Mouse (Mus musculus) MEL (cell line): ENCODE results near the gene Wdr93. TPM values are rescaled to one million over a fixed set of nuclear protein-coding genes. Genes with fewer than 3 reads are reported as not detected.

Source experiments
- DNase-seq: peaks from one replicate; pipeline ENCODE4 v3.0.0; 2011; ENCODE audit warnings: low read depth, low spot score
- H3K27ac ChIP-seq: 2 replicates; pipeline ENCODE4 v1.5.1; 2012; ENCODE audit warnings: low read depth, mild to moderate bottlenecking, control low read depth, low read length, moderate library complexity; ENCODE audit not compliant: control insufficient read depth
- H3K27me3 ChIP-seq, 2 experiments: fragments of 150-350 bp in 1 of 2; sonication (generic) in 1 of 2; 2 replicates each; pipeline ENCODE4 v1.6.1; 2012; ENCODE audit warnings: low read length in 2 of 2, mild to moderate bottlenecking in 2 of 2, improper control_type of control experiment in 1 of 2, moderate library complexity in 1 of 2; ENCODE audit not compliant: insufficient read depth in 2 of 2, control insufficient read depth in 1 of 2
- H3K36me3 ChIP-seq, 2 experiments: 2 replicates each; pipeline ENCODE4 v1.6.1; 2012 to 2014; ENCODE audit warnings: low read length in 2 of 2, improper control_type of control experiment in 1 of 2, inconsistent platforms in 1 of 2, mild to moderate bottlenecking in 1 of 2; ENCODE audit not compliant: insufficient read depth in 2 of 2, control insufficient read depth in 1 of 2
- H3K4me1 ChIP-seq, 2 experiments: fragments of 150-350 bp in 1 of 2; sonication (generic) in 1 of 2; 2 replicates each; pipeline ENCODE4 v1.6.1; 2012; ENCODE audit warnings: low read length in 2 of 2, improper control_type of control experiment in 1 of 2, mild to moderate bottlenecking in 1 of 2; ENCODE audit not compliant: insufficient read depth in 2 of 2, control insufficient read depth in 1 of 2
- H3K4me3 ChIP-seq, 2 experiments: fragments of 150-350 bp in 1 of 2; sonication (generic) in 1 of 2; 2 replicates each; pipeline ENCODE4 v1.5.1; 2012; ENCODE audit warnings: low read depth in 2 of 2, low read length in 2 of 2, mild to moderate bottlenecking in 2 of 2, moderate library complexity in 2 of 2, control low read depth in 1 of 2, improper control_type of control experiment in 1 of 2; ENCODE audit not compliant: control insufficient read depth in 1 of 2, insufficient read depth in 1 of 2
- H3K79me2 ChIP-seq: 2 replicates; pipeline ENCODE4 v1.6.1; 2012; ENCODE audit warnings: mild to moderate bottlenecking, low read length, moderate library complexity; ENCODE audit not compliant: control insufficient read depth, poor library complexity, insufficient read depth
- H3K9ac ChIP-seq: 2 replicates; pipeline ENCODE4 v1.6.1; 2012; ENCODE audit warnings: low read depth, mild to moderate bottlenecking, control low read depth, low read length, moderate library complexity; ENCODE audit not compliant: control insufficient read depth, poor library complexity, severe bottlenecking
- H3K9me3 ChIP-seq: fragments of 150-350 bp; sonication (generic); replicated peaks from 2 replicates; pipeline ENCODE4 v1.6.1; 2012; ENCODE audit warnings: mild to moderate bottlenecking, low read length, improper control_type of control experiment, moderate library complexity; ENCODE audit not compliant: insufficient read depth
- CHD1 ChIP-seq: IDR thresholded peaks from 2 replicates; pipeline ENCODE4 v1.6.1; 2012; ENCODE audit warnings: low read depth, mild to moderate bottlenecking, inconsistent platforms, low read length, improper control_type of control experiment
- CHD2 ChIP-seq: IDR thresholded peaks from 2 replicates; pipeline ENCODE4 v1.6.1; 2011; ENCODE audit warnings: low read length, improper control_type of control experiment
- ELF1 ChIP-seq: IDR thresholded peaks from 2 replicates; pipeline ENCODE4 v1.6.1; 2014; ENCODE audit warnings: low read depth, mild to moderate bottlenecking, inconsistent platforms, low read length, improper control_type of control experiment, moderate library complexity
- ETS1 ChIP-seq: IDR thresholded peaks from 2 replicates; pipeline ENCODE4 v1.6.1; 2012; ENCODE audit warnings: low read depth, mild to moderate bottlenecking, inconsistent platforms, low read length, improper control_type of control experiment, moderate library complexity
- GABPA ChIP-seq: IDR thresholded peaks from 2 replicates; pipeline ENCODE4 v1.6.1; 2012; ENCODE audit warnings: low read depth, mild to moderate bottlenecking, inconsistent platforms, low read length, improper control_type of control experiment, moderate library complexity
- HCFC1 ChIP-seq: IDR thresholded peaks from 2 replicates; pipeline ENCODE4 v1.6.1; 2012; ENCODE audit warnings: low read depth, mild to moderate bottlenecking, inconsistent platforms, low read length, improper control_type of control experiment, moderate library complexity
- JUND ChIP-seq: IDR thresholded peaks from 2 replicates; pipeline ENCODE4 v1.6.1; 2011; ENCODE audit warnings: low read depth, mild to moderate bottlenecking, improper control_type of control experiment, low read length
- KAT2A ChIP-seq: conservative IDR thresholded peaks from 2 replicates; pipeline ENCODE4 v1.6.1; 2012; ENCODE audit warnings: low read depth, low read length, improper control_type of control experiment, inconsistent platforms
- MAX ChIP-seq: IDR thresholded peaks from 2 replicates; pipeline ENCODE4 v1.6.1; 2011; ENCODE audit warnings: low read length, improper control_type of control experiment
- MAZ ChIP-seq: IDR thresholded peaks from 2 replicates; pipeline ENCODE4 v1.6.1; 2012; ENCODE audit warnings: low read depth, mild to moderate bottlenecking, inconsistent platforms, low read length, improper control_type of control experiment
- NELFE ChIP-seq: IDR thresholded peaks from 2 replicates; pipeline ENCODE4 v1.6.1; 2011; ENCODE audit warnings: low read depth, low read length, improper control_type of control experiment
- POLR2A ChIP-seq, 2 experiments: IDR thresholded peaks; 2 replicates each; pipeline ENCODE4 v1.6.1; 2011 to 2012; ENCODE audit warnings: low read length in 2 of 2, mild to moderate bottlenecking in 2 of 2, control low read depth in 1 of 2, improper control_type of control experiment in 1 of 2, low read depth in 1 of 2, moderate library complexity in 1 of 2; ENCODE audit not compliant: control insufficient read depth in 1 of 2, insufficient read depth in 1 of 2, poor library complexity in 1 of 2
- TAL1 ChIP-seq: IDR thresholded peaks from 2 replicates; pipeline ENCODE4 v1.6.1; 2012; ENCODE audit warnings: mild to moderate bottlenecking, inconsistent platforms, low read length, moderate library complexity, mixed read lengths
- TCF12 ChIP-seq: IDR thresholded peaks from 2 replicates; pipeline ENCODE4 v1.6.1; 2014; ENCODE audit warnings: low read depth, mild to moderate bottlenecking, inconsistent platforms, low read length, improper control_type of control experiment, moderate library complexity
- USF2 ChIP-seq, 2 experiments: IDR thresholded peaks; 2 replicates each; pipeline ENCODE4 v1.6.1; 2011 to 2012; ENCODE audit warnings: improper control_type of control experiment in 2 of 2, low read length in 2 of 2, borderline replicate concordance in 1 of 2, inconsistent platforms in 1 of 2, low read depth in 1 of 2, mild to moderate bottlenecking in 1 of 2; ENCODE audit not compliant: insufficient read depth in 1 of 2
- ZC3H11A ChIP-seq: IDR thresholded peaks from 2 replicates; pipeline ENCODE4 v1.6.1; 2012; ENCODE audit warnings: low read depth, mild to moderate bottlenecking, inconsistent platforms, low read length, improper control_type of control experiment
- ZKSCAN1 ChIP-seq: IDR thresholded peaks from 2 replicates; pipeline ENCODE4 v1.6.1; 2012; ENCODE audit warnings: low read depth, mild to moderate bottlenecking, inconsistent platforms, low read length, improper control_type of control experiment, moderate library complexity
- ZMIZ1 ChIP-seq: IDR thresholded peaks from 2 replicates; pipeline ENCODE4 v1.6.1; 2012; ENCODE audit warnings: low read depth, mild to moderate bottlenecking, inconsistent platforms, low read length, improper control_type of control experiment, moderate library complexity
- ZNF384 ChIP-seq: IDR thresholded peaks from 2 replicates; pipeline ENCODE4 v1.6.1; 2012; ENCODE audit warnings: low read depth, mild to moderate bottlenecking, inconsistent platforms, low read length, improper control_type of control experiment
- polyA plus RNA-seq, 2 experiments: library from polyadenylated mRNA; stranded (reverse) in 1 of 2; unstranded in 1 of 2; fragments of >175 nt in 1 of 2; fragments of >200 nt in 1 of 2; gene quantifications; 2 replicates each; pipeline versions ENCODE4 v1.2.1 to v1.2.4; 2012; ENCODE audit warnings: low replicate concordance in 2 of 2, low read depth in 1 of 2; ENCODE audit not compliant: insufficient read length in 2 of 2, insufficient read depth in 1 of 2, missing spikeins in 1 of 2
- total RNA-seq: library from RNA; depleted of rRNA; stranded (reverse); fragments of 300-350 nt; gene quantifications from 2 replicates; pipeline ENCODE4 v1.2.3, GENCODE M21; 2012

Gene Wdr93
- total and polyA plus RNA-seq, 3 experiments = 0.23 to 0.40 TPM; not detected in 1

DNA sequence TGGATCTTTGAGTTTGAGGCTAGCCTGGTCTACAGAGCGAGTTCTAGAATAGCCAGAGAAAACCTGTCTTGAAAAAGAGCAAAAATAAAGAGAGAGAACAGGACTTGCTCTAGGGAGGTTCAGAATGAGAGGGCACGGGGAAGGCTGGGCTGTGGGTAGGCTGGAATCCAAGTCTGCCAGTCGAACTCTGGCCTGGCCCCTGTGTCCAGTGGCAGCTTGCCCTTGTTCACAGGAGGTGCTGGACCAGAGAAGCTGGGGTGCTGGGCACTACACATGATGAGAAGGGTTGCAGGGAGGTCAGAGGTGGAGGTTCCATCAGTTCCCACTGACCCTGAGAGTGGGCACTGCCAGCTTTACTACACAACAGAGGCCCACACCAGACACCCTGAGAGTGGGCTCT lies 85.4 kb downstream of the Wdr93 start:
- H3K9me3 ChIP-seq = no peaks in the 10 kb centered on the region
- H3K4me3 ChIP-seq = no peak overlapping the region
- H3K9ac ChIP-seq = no peak overlapping the region
- no peaks in the 10 kb centered on the region for H3K79me2 ChIP-seq
- no peaks in the 10 kb centered on the region for H3K27me3 ChIP-seq
- DNase-seq = no peak
- no peaks in the 10 kb centered on the region for H3K4me1 ChIP-seq
- H3K27ac ChIP-seq = no peak overlapping the region
- TF ChIP-seq TCF12 (no peak), POLR2A (IDR thresholded peaks at IDR 0.05; ENCODE audit: control insufficient read depth in 1 of 2, insufficient read depth in 1 of 2, low read depth in 1 of 2, low read length in 2 of 2, poor library complexity in 1 of 2) (no peak), ELF1 (no peak), NELFE (no peak), CHD1 (no peak), KAT2A (no peak), ZC3H11A (no peak), HCFC1 (no peak), JUND (no peak), ZNF384 (no peak), USF2 (IDR thresholded peaks at IDR 0.05; ENCODE audit: borderline replicate concordance in 1 of 2, insufficient read depth in 1 of 2, low read depth in 1 of 2, low read length in 2 of 2) (no peak), CHD2 (no peak), MAX (no peak), TAL1 (no peak), MAZ (no peak), ZMIZ1 (no peak), ZKSCAN1 (no peak), GABPA (no peak)
- H3K36me3 ChIP-seq = no peaks in the 10 kb centered on the region

DNA sequence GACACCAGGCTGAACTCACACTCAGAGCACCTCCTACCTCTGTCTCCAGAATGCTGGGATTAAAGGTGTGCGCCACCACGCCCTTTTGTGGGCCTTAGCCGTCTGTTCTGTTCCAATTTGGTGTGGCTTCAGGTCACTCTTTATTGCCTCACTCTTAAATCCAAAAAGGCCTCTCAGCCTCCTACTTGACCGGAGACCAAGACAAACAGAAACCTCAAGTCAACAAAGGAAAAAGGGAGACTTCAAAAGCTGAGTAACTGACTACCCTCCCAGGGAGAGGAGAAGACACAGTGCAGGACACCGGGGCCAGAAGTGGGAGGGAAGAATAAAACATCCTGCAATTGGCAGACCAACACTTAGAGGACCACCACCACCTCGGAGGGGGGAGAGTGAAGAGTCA lies 88.2 kb downstream of the Wdr93 start:
- Histone ChIP-seq H3K9ac (no peak overlapping the region), H3K9me3 (no peaks in the 10 kb centered on the region), H3K27me3 (no peaks in the 10 kb centered on the region), H3K4me1 (no peaks in the 10 kb centered on the region), H3K36me3 (no peaks in the 10 kb centered on the region), H3K79me2 (no peaks in the 10 kb centered on the region), H3K4me3 (no peak overlapping the region), H3K27ac (no peak overlapping the region)
- TF ChIP-seq JUND (no peak), ETS1 (no peak), ZMIZ1 (no peak), MAX (no peak)
- no peak for DNase-seq
